Mouse (Mus musculus): ENCODE results near the gene Tshz2.

- no peak for TF ChIP-seq CTCF (IDR thresholded peaks at IDR 0.05; ENCODE audit: borderline replicate concordance, extremely low read depth, insufficient read depth, insufficient read length)
- no peak for TF ChIP-seq POLR2A (IDR thresholded peaks at IDR 0.05; ENCODE audit: borderline replicate concordance, extremely low read depth, insufficient read depth, insufficient read length, poor library complexity, severe bottlenecking)
Observed at GRCm38 (mm10) chr2:169805545-169805944, 172.7 kb downstream of the Tshz2 start.
